Mouse (Mus musculus): Measurements from ENCODE around the gene Sectm1a.
"Not testable (repeated sequence)": the region's sequence is repeated elsewhere in the genome, so short reads cannot be mapped to it uniquely, and the experiment has no call there.

Sectm1a gene

DNA sequence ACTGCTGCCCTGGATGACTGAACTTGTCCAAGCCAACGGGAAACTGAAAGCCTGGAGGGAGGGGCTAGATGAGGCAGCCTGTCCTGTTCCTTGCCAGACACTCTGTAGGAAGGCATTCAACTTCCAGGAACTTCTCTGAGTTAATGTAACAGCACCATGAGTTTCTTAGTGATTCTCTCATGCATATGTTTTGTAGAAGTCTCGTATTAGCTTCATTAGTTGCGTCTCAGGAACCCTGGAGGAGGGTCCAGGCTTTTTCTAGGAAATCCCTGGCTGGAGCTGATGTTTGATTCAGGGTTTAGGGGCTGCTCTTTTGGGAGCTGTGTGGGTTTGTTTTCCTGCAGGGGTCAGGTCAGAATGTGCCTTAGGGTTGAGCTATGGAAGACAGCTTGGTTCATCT lies at the start of gene Sectm1a:
TSS of gene Sectm1a (minus strand) at position 101 of the 400 bp plus-strand sequence.
- no peak for DNase-seq (ENCODE audit: low spot score in 2 of 2)

DNA sequence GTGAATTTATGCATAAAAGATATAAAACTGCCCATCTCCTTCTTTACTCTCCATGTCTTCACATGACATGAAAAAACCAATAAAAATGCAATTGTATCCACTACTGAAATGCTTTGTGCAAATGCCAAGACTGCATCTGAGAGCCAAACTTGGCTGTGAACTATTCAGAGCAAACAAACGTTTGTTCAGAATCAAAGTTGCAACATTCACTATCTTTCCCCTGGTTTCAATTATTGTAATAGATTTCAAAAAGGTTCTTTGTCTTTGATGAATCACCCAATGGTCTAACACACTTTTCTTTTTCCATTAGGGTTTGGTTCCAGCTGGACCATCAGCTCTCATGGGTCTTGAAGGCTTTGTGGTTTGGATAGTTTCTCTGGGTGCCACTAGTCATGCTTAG lies 48.6 kb upstream of the Sectm1a start:
- DNase-seq (ENCODE audit: low spot score in 2 of 2): no peak

DNA sequence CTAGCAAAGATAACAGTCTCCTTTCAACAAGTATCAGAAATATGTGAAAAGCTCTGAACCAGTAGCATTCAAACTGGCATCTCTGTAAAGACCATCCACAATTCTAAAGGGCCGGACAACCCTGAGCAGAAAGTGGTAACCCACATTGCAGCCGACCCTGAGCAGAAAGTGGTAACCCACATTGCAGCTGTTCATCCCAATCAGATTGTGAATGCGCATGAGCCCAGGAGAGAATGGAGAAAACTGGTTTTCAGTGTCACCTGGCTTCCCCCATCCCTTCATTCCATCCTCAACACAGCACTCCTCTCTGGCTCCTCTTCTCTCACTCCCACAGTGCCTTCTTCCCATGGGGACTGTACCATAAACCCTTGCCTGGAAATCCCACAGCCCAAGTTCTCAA lies 46.4 kb upstream of the Sectm1a start:
- DNase-seq (ENCODE audit: low spot score in 2 of 2): no peak

DNA sequence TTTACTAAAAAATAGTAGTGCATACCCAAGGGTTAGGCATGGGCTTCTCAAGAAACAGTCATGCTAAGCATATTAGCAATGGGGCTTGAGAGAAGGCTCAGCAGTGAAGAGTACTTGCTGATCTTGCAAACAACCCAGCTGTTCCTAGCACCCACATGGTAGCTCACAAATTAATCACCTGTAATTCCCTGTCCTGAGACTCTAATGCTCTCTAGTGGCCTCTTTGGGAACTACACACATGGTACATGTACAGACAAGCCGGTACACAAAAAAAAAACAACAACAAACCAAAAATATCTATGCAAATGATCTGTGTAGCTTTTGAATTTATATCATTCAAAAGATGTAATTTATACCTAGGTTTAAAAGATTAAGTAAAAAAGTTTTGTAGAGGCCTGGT lies 45.4 kb upstream of the Sectm1a start:
- no peak for DNase-seq (ENCODE audit: low spot score in 2 of 2)

DNA sequence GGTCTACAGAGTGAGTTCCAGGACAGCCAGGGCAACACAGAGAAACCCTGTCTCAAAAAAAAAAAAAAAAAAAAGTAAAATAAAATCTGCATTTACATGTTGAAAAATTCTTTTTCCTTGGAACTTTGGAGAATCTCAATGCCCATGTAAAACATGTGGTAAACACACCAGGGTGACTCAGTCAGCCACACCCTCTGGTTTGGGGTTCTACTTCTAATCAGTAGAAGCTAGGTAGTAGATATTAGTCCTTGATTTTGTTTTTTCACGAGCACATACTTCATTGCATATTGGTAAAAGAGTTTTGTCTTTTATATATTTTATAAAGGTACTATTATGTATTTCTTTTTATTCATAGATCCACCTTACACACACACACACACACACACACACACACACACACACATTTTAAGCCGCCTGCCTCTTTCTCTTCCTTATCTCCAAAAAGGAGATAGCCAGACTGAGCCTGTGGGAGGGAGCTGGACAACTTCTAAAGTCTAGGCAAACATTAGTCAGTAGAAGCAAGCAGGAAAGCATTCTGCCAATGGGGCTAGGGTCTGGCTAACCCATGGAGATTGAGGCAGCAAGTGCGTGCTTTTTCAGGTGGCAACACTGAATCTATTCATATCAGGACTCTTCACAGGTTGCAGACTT lies 44.6 kb upstream of the Sectm1a start:
- no peak for DNase-seq (ENCODE audit: low spot score in 2 of 2)

DNA sequence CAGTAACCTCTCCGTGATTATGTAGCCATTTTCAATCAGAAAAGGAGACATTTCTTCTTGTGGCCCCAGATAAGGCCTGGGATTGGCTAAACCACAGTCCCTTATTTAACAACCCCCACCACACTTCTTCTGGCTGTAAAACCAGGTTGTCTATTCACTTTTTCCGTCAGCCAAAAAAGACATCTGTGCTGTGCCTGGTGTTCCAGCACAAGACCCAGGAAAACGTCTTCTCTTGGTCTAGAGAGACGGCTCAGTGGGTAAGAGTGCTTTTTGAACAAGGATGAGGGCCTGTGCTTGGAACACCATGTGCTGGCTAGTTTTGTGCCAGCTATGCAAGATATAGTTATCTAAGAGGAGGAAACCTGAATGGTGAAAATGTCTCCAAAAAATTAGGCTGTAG lies 42.4 kb upstream of the Sectm1a start:
- no peak for DNase-seq (ENCODE audit: low spot score in 2 of 2)

DNA sequence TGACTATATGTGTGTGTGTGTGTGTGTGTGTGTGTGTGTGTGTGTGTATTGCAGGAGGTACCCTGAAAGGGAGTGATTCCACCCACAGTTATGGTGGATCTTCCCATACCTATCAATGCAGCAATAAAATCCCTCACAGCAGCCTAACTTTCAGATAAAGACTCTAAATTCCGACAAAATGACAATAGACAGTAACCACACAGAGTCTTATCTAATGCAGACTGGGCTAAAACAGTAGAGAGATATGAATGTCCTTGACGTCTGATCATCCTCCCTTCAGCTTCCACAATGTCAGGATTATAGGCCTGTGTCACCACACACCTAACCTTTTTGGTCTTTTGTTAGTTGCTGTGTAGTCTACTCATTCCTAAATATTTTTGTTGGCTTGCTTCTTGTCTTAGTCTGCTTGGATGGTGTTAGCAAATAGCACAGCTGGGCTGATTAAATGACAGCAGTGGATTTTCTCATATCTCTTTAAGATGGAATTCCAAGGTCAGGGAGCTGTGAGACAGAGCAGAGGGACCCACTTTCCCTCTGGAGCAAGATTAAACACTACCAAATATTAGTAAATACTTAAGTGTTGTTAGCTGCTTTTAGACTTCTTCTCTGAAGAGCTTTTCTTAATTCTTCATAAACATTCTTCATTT lies 41.1 kb upstream of the Sectm1a start:
- no peak for DNase-seq (ENCODE audit: low spot score in 2 of 2)

DNA sequence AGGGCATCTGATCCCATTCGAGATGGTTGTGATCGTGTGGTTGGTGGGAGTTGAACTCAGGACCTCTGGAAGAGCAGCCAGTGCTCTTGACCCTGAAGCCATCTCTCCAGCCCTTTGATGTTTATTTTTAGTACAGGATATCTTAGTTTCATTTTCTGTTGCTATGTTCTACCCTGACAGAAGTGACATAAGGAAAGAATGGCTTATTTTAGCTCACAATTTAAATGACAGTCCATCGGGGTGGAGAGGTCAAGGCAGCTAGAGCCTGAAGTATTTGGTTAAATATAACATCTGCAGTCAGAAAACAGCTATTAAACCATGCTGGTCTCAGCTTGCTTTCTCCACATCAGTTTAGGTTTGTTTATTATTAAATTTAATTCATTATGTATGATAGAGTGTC lies 40.1 kb upstream of the Sectm1a start:
- DNase-seq (ENCODE audit: low spot score in 2 of 2): no peak

DNA sequence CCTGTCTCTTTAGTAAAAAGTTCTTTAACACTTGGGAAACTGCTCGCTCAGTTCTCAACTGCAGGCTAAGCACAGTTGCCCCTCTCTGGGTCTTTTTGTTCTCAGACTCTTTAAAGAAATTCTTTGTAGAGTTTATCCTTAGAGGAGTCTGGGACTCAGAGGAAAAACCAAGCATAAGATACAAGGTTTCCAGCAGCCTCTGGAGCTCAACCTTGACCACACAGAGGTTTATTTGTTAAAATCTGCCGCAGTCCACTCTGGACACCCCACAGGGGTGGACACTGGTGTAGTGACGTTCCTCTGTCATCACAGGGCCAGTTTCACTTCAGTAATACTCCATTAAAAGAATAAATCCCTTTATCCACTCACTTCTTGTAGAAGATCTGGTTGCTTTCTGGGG lies 37.6 kb upstream of the Sectm1a start, which contains the start of gene Tex19.2:
TSS of gene Tex19.2 (minus strand) at position 101 of the 400 bp plus-strand sequence.
- DNase-seq (ENCODE audit: low spot score in 2 of 2): no peak

DNA sequence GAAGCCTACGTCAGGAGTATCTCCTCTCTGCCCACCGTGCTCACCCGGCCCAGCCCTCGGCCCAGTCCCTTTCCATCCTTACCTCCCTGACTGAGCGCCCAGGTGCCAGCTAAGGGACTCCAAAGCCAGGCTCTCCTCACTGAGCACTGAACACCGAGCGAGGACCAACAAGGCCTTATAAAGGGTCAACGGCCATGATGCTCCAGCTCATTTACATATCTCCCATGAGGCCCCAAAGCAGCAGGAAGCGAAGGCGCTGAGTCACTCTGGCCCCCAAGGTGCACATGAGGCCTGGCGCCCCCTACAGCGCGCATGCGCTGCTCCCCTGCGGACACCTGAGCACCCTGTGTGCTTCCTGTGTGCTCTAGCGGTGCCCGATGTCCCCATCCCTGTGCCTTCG lies 37.1 kb upstream of the Sectm1a start:
- DNase-seq (ENCODE audit: low spot score in 2 of 2): no peak

DNA sequence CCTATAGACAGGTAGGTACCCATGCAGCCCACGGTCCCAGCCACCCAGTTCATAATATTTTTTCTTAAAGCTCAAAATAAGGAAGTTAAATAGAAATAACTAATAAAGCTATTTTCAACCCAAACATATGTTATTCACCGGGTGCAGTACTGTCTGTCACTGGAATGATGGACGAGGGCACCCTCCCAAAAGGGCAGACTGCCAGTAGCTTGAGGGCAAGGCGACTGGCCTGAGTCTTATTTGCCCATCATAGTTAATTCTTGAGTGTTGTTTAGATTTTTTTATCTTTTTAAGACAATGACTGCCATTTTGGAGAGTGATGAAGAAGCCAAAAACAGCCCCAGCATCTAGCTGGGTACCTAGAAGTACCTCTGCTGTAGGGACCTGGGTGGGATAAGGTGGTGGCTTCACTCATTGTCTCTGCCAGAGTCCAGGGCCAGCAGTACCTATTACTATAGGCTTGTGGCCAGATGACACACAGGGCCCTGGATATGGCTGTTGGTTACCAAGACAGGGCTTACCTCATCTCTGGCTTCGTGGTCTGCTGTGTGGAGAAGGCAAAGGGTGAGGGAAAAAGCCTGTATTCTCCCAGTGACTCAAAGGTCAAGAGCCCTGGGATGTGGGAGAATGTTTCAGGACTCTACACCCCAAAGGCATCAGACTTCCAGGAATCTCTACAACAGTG lies 31.2 kb upstream of the Sectm1a start:
- no peak for DNase-seq (ENCODE audit: low spot score in 2 of 2)

DNA sequence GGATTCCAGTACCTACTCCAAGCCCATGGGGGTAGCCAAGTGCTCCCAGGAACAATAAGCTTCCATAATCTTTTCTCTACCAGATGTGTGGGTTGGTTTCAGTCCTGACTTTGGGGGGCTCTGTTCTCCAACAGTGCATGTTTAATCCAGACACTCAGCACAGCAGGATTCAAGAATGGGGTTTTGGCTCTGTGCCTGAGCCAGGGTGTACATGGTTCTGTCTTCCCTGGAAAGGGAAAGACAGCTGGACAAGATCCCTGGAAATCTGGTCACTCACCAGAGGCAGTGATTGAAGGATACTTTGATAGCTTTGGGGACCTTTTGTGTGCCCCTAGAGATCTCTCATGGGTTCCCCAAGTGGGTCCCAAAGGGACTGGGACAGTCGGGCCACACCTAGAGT lies 30.6 kb upstream of the Sectm1a start:
- DNase-seq (ENCODE audit: low spot score in 2 of 2): no peak

DNA sequence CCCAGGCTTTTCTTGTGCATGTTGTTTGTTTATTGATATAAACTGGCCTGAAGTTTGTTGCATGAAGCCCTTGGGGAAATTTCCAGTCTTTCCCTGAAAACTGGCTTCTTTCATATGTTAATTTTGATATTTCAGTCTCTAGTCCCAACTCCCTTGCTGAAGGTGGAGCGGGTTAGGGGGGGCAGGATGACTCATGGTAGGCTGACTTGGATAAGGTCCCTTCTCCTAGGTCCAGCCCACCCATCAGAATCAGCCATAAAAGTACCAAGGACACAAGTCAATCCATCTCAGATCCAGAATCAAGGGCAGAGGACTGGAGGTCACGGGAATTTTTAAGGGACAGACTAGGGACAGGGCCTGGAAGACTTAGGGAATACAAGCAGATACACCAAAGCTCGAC lies 30.0 kb upstream of the Sectm1a start:
- no peak for DNase-seq (ENCODE audit: low spot score in 2 of 2)

DNA sequence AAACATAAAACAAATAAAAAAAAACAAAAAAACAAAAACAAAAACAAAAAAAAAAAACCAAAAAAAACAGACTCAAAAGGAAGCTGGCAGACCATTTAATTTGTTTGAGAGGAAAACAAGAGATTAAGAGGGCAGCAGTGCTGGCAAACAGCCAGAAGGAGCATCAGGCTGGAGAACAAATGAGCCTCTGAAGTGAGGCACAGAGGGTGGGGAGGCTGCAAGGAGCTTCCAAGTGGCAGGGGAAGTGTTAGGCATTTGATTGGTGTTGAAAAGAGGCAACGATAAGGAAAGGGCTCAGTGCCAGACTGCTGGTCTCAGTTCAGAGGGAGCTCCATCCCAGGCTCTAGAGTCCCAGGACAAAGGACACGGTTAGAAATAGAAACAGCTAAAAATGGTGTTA lies 29.0 kb upstream of the Sectm1a start:
- no peak for DNase-seq (ENCODE audit: low spot score in 2 of 2)

DNA sequence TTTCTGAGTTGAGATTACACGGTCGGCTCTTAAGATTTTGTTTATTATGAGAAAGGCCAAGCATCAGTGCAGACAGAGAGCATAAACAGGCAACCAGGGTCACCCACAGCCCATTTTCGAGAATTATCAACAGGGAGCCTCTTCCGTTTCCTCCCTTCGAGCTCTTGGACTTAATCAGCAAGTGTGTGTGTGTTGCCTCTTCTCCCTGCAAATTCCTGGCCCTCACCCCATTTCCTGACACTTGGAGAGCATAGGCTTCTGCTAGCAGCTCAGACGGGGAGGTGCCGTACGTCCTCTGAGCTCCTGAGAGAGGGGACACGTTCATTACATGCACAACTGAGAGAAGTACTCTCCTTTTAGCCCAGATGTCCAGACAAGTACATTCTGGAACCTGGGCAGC lies 27.0 kb upstream of the Sectm1a start:
- DNase-seq (ENCODE audit: low spot score in 2 of 2): no peak

DNA sequence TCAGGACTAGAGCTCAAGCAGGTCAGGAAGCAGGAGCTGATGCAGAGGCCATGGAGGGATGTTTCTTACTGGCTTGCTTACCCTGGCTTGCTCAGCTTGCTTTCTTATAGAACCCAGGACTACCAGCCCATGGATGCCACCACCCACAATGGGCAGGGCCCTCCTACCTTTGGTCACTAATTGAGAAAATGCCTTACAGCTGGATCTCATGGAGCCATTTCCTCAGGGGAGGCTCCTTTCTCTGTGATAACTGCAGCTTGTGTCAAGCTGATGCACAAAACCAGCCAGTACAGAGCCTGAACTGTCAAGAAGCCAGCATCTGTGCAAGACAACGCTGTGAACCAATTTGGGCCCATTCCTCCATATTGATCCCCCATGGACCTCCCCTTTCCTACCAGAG lies 26.2 kb upstream of the Sectm1a start:
- DNase-seq (ENCODE audit: low spot score in 2 of 2): not testable (repeated sequence)

DNA sequence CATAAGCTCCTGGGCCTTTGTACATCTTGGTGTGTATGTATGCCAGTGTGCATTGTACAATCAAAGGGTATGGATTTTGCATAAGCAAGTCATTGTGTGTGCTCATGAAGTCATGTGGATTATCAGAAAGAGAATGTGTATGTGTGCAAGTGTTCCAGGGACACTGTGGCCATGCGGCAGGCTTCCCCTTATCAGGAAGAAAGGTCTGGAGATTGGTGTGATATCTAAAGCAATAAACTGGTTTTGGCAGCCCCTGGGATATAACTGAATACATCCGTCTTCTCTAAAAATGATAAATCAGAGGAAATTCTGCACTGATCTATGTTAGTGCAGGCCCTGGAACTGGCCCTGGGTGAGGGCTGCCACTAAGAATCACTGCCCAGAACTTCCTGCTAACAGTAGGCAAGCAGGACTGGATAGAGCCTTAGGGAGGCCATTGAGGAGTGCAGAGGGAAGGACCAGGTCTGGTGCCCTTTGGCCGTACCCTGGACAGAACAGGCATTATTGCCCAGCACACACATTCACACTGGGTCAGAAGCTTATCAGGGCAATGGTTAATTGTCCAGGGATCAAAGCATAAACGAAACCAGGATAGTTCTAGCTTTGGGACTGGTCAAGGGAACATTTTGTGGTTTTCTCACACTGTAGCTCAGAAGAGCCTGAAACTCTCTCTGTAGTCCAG lies 20.2 kb upstream of the Sectm1a start:
- no peak for DNase-seq (ENCODE audit: low spot score in 2 of 2)

DNA sequence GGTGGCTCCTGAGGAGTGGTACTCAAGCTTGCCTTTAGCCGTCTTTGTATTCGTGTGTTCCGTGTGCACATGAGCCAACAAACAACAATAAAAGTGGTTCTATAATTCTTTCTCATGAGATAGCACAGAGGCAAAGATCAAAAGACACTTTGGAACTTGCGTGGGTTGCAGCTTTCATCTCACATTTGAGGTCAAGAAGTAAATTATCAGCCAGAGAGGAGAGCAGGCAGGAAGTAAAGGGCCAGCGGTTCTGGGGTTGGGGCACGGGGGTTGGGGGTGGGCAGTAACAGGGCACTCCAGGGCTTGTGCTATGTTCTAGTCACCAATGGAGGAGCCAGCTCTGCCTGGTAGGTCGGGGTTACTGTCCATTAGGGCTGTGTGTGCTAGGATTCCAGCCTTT lies 19.7 kb upstream of the Sectm1a start:
- DNase-seq (ENCODE audit: low spot score in 2 of 2): no peak

DNA sequence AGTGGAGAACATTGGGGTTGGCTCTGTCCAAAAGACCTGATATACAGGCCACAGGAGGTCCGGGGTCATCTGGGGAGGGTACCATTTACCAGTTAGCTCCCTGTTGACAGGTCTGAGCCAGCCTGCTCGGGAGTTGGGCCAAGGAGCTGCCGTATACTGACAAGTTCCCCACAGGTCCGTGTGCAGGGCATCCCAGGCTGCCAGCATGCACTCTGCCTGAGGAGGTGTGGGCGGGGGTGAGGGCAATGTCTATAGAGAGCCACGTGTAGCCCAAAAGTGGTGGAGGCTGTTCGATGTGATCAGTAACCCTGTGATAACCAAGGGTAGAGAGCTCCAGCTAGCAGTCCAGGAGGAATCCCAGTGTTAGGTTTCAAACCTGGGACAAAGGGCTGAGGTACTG lies 18.7 kb upstream of the Sectm1a start:
- DNase-seq (ENCODE audit: low spot score in 2 of 2): no peak

DNA sequence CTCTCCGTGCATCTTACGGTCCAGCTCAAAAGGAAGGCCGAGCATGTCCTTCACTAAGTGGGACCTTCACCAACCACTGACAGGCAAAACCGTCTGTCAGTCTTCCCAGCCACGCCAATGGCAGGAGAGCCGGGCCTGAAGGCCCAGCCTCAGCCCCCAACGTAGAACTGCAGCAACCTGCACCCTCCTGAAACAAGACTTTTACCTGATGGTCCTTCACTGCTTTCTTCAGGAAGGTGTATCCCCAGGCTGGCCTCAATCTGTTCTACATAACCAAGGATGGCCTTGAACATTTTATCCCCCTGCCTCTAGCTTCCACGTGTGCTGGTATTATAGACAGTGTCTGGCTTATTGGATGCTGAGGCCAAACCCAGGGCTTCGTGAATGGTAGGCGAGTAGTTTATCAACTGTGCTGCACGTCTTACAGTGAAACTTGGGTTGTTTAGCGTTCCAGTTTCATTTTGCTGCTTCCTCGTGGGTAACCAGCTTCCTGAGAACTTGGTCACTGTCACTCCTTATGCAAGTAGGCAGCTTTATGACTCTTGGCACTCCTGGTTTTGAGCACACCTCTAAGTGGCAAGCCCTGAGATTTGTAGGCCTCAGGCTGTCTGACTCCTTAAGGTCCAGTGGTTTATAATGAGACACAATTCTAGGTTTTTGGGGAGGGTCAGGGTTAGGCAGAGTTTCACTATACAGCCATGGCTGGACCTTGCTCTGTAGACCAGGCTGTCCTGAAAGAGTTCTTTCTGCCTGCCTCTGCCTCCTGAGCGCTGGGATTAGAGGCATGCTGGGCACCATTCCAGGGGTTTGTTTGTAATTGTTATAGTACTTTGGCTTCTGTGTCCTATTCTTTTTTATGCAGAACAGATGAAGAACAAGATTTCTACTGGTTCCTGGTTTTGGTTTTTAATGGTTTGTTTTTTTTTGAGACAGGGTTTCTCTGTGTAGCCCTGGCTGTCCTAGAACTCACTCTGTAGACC lies 11.9 kb upstream of the Sectm1a start:
- DNase-seq (ENCODE audit: low spot score in 2 of 2): no peak

DNA sequence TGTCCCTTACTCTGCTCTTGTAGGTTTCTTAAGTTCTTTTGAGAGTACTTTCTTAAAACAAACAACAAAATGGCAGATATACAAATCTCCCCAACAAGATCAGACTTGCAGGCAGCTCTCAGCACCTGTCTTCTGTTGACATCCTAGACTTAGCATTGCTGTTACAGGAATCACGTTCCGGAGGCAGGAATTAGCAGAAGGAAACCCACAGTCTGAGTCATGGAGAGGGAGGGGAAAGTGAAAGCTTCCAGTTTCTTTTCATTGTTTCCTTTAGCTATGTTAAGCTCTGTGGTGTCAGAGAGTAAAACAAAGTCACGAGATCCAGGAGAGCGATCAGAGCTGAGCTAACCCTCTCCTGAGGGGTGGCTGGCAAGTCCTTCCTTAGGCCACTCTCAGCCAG lies 9.9 kb upstream of the Sectm1a start:
- DNase-seq (ENCODE audit: low spot score in 2 of 2): no peak

All from spleen, postnatal 4 days (tissue).